In the genomic region with DNA sequence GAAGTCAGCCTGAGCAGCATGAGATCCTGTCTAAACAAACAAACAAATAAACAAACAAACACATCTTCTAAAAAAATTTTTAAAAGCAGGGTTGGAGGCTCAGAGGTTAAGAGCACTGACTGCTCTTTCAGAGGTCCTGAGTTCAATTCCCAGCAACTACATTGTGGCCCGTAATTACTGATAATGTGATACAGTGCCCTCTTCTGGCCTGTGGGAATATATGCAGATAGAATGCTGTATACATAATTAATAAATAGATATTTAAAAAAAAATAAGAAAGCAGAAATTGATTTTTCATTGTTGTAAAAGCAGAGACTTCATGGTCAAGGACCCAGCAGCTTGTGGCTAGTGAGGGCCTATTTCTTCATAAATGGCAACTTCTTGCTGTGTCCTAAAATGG, we compare ENCODE assay signal across 22 mouse cellular contexts. TPM values are rescaled to one million over a fixed set of nuclear protein-coding genes. Genes with fewer than 3 reads are reported as not detected.
DNase-seq lines count a peak whose midpoint lies in the region; ATAC-seq and TF ChIP-seq lines count a peak whose summit lies in the region.
"Had no signal": no experiment of that assay in that cellular context is flagged by ENCODE, and none has a peak within 500 bp of the region (broad histone marks: within the 10 kb centered on the region; RNA-seq: fewer than 3 reads in every experiment).

No protein-coding gene starts in this region.

- H3K36me3 ChIP-seq in heart, embryonic 10.5 days = no peaks in the 10 kb centered on the region
- H3K36me3 ChIP-seq in CH12.LX (replicated peaks in 1 of 2; ENCODE audit: control insufficient read depth in 1 of 2, insufficient read depth in 1 of 2, low read length in 1 of 2) = no peaks in the 10 kb centered on the region
- H3K36me3 ChIP-seq in stomach, postnatal 0 days (ENCODE audit: control insufficient read depth, insufficient read depth, low read length) = no peaks in the 10 kb centered on the region
- H3K36me3 ChIP-seq: embryonic facial prominence, embryonic 13.5 days; forebrain, embryonic 12.5 days; heart, embryonic 13.5 days; hindbrain, embryonic 12.5 days had no signal

- H3K4me1 ChIP-seq in heart, embryonic 10.5 days = no peaks in the 10 kb centered on the region
- H3K4me1 ChIP-seq in CH12.LX (ENCODE audit: control insufficient read depth in 1 of 2, insufficient read depth in 2 of 2) = no peaks in the 10 kb centered on the region
- H3K4me1 ChIP-seq in stomach, postnatal 0 days (replicated peaks; ENCODE audit: control insufficient read depth, insufficient read depth) = no peaks in the 10 kb centered on the region
- H3K4me1 ChIP-seq: embryonic facial prominence, embryonic 13.5 days; hindbrain, embryonic 12.5 days had no signal

- TF ChIP-seq POLR2A in CH12.LX (IDR thresholded peaks at IDR 0.05; ENCODE audit: low read depth, low read length) = no peak

- H3K4me2 ChIP-seq in CH12.LX (ENCODE audit: insufficient read depth, low read depth, poor library complexity, severe bottlenecking) = no peak overlapping the region
- H3K4me2 ChIP-seq in stomach, postnatal 0 days (replicated peaks; ENCODE audit: low read depth) = no peak overlapping the region
- H3K4me2 ChIP-seq: embryonic facial prominence, embryonic 13.5 days; forebrain, embryonic 12.5 days; heart, embryonic 13.5 days; hindbrain, embryonic 12.5 days had no signal

- no peak overlapping the region for H3K9ac ChIP-seq in CH12.LX (ENCODE audit: insufficient read depth, low read depth)
- no peak overlapping the region for H3K9ac ChIP-seq in stomach, postnatal 0 days (ENCODE audit: low read length)
- H3K9ac ChIP-seq: embryonic facial prominence, embryonic 13.5 days; forebrain, embryonic 12.5 days; forebrain, postnatal 0 days; heart, embryonic 13.5 days; hindbrain, embryonic 12.5 days had no signal

- peak; percentile 11 for TF ChIP-seq RAD21 in CH12.LX (IDR thresholded peaks at IDR 0.05; ENCODE audit: low read depth, low read length)

- TF ChIP-seq CTCF in left cerebral cortex, adult 2 months (IDR thresholded peaks at IDR 0.05) = peak; percentile 5
- TF ChIP-seq CTCF in CH12.LX (conservative IDR thresholded peaks at IDR 0.05 in 1 of 2, IDR thresholded peaks at IDR 0.05 in 1 of 2; ENCODE audit: low read depth in 2 of 2, low read length in 2 of 2) = peak in 1 of 2 experiments; percentile 34; a peak in 1 of 4 replicates
- TF ChIP-seq CTCF in stomach, postnatal 0 days (IDR thresholded peaks at IDR 0.05; ENCODE audit: low read depth) = peak; percentile 24; the same call in 1 of the 2 replicates

- peaks cover 58% of the 10 kb centered on the region for H3K27me3 ChIP-seq in heart, embryonic 10.5 days (ENCODE audit: insufficient read depth, poor library complexity, severe bottlenecking)
- H3K27me3 ChIP-seq in CH12.LX (replicated peaks) = peaks cover 51% of the 10 kb centered on the region
- H3K27me3 ChIP-seq in stomach, postnatal 0 days (ENCODE audit: control insufficient read depth, insufficient read depth, low read length) = no peaks in the 10 kb centered on the region

- ATAC-seq in stomach, postnatal 0 days (ENCODE audit: low FRiP score, low TSS enrichment) = no peak
- ATAC-seq: activated CD4-positive, CD25-positive, alpha-beta regulatory T cell, adult 4 months; forebrain, postnatal 0 days; hindbrain, embryonic 16.5 days; inflammation-experienced regulatory T-cells, adult 6 months; Patski had no signal

- dilution Hi-C loops in CH12.LX (cut with MboI; ENCODE audit: extremely low pct_ligation_motif_present, extremely low pct_unique_long_range_greater_than_20kb, low sequenced_read_pairs) = no loop called here

- peak; percentile 11 for DNase-seq in heart, embryonic 10.5 days (ENCODE audit: low spot score)
- no peak for DNase-seq in heart, postnatal 36 days
- DNase-seq in left cerebral cortex, adult 2 months (ENCODE audit: extremely low spot score in 1 of 2, low spot score in 2 of 2) = no peak
- DNase-seq in left cerebral cortex, postnatal 25 days (ENCODE audit: low spot score in 2 of 2) = no peak
- peak; percentile 5 for DNase-seq in CH12.LX (ENCODE audit: extremely low read depth)
- DNase-seq in stomach, postnatal 0 days (ENCODE audit: low spot score) = no peak
- no peak for DNase-seq in frontal cortex, postnatal 10 days (ENCODE audit: low spot score in 2 of 2)
- DNase-seq: adrenal gland, postnatal 14 days; cerebellum, adult 18-20 months; cerebellum, adult 9-11 months; cerebellum, postnatal 36 days; forebrain, postnatal 0 days; heart, adult 18-20 months; heart, postnatal 4 days had no signal

- no peak for TF ChIP-seq EP300 in CH12.LX (IDR thresholded peaks at IDR 0.05; ENCODE audit: low read length)
- no peak for TF ChIP-seq EP300 in stomach, postnatal 0 days (optimal IDR thresholded peaks at IDR 0.05)

- no peaks in the 10 kb centered on the region for H3K79me2 ChIP-seq in CH12.LX (replicated peaks; ENCODE audit: control insufficient read depth, extremely low read depth, insufficient read depth, poor library complexity, severe bottlenecking)

- 70% methylated on average over 1 of the region's 1 CpGs for WGBS in heart, embryonic 10.5 days
- WGBS in stomach, postnatal 0 days = 66% methylated on average over 1 of the region's 1 CpGs

- in situ Hi-C loops in CH12.LX (cut with MboI; ENCODE audit: low pct_ligation_motif_present, low pct_unique_long_range_greater_than_20kb, low sequenced_read_pairs) = loop anchor here (25.0 kb wide), 1 partner anchor 113 kb away; a partner anchor contains a TSS

- no peak overlapping the region for H3K27ac ChIP-seq in heart, embryonic 10.5 days
- no peak overlapping the region for H3K27ac ChIP-seq in left cerebral cortex, adult 2 months
- H3K27ac ChIP-seq in CH12.LX (ENCODE audit: insufficient read depth, low read depth) = no peak overlapping the region
- H3K27ac ChIP-seq in stomach, postnatal 0 days (replicated peaks) = no peak overlapping the region
- H3K27ac ChIP-seq: embryonic facial prominence, embryonic 13.5 days; forebrain, embryonic 12.5 days; heart, embryonic 13.5 days had no signal

- H3K9me3 ChIP-seq in heart, embryonic 10.5 days = no peaks in the 10 kb centered on the region
- no peaks in the 10 kb centered on the region for H3K9me3 ChIP-seq in CH12.LX (replicated peaks; ENCODE audit: low read length)
- H3K9me3 ChIP-seq in stomach, postnatal 0 days (ENCODE audit: control insufficient read depth, low read length) = no peaks in the 10 kb centered on the region
- H3K9me3 ChIP-seq: embryonic facial prominence, embryonic 13.5 days; forebrain, embryonic 12.5 days; heart, embryonic 13.5 days; hindbrain, embryonic 12.5 days had no signal

- intact Hi-C loops in heart, postnatal 36 days (cut with DNase I) = loop anchor here (5.0 kb wide), 1 partner anchor 68 kb away; no protein-coding TSS in a partner anchor
- intact Hi-C loops in left cerebral cortex, adult 2 months (cut with DNase I) = no loop called here
- intact Hi-C loops in left cerebral cortex, postnatal 25 days (cut with DNase I) = no loop called here

- H3K4me3 ChIP-seq in heart, embryonic 10.5 days = no peak overlapping the region
- H3K4me3 ChIP-seq in left cerebral cortex, adult 2 months = no peak overlapping the region
- no peak overlapping the region for H3K4me3 ChIP-seq in CH12.LX (replicated peaks in 1 of 3; ENCODE audit: low read depth in 2 of 3, low read length in 2 of 3, poor library complexity in 1 of 3)
- H3K4me3 ChIP-seq in stomach, postnatal 0 days (ENCODE audit: low read depth, low read length) = no peak overlapping the region
- H3K4me3 ChIP-seq: embryonic facial prominence, embryonic 13.5 days; forebrain, embryonic 12.5 days; heart, embryonic 13.5 days; hindbrain, embryonic 12.5 days had no signal

TF ChIP-seq in CH12.LX, 34 proteins besides CTCF, POLR2A, EP300 and RAD21:
- TF ChIP-seq BHLHE40 (IDR thresholded peaks at IDR 0.05; ENCODE audit: low read depth, low read length) (no peak), TCF12 (IDR thresholded peaks at IDR 0.05; ENCODE audit: low read depth, low read length) (no peak), SIN3A (IDR thresholded peaks at IDR 0.05; ENCODE audit: low read length) (no peak), JUN (IDR thresholded peaks at IDR 0.05; ENCODE audit: insufficient read depth, low read depth, low read length) (no peak), MXI1 (IDR thresholded peaks at IDR 0.05; ENCODE audit: low read depth, low read length) (no peak), CHD1 (IDR thresholded peaks at IDR 0.05; ENCODE audit: low read depth, low read length) (no peak), PAX5 (IDR thresholded peaks at IDR 0.05; ENCODE audit: low read length) (no peak), SMC3 (IDR thresholded peaks at IDR 0.05; ENCODE audit: low read depth, low read length) (peak; percentile 11; the same call in 1 of the 2 replicates)

RNA-seq across cellular contexts. Expression of a gene that starts 55.2 kb away (rescaled TPM):
- 56.6 and 60.6 TPM in 2 replicates for polyA plus RNA-seq in heart, embryonic 10.5 days (2016; fragmentation: Nextera tagmentation; extraction: Ambion mirVana)
- 10 to 100 TPM; 21.4 to 23.3 TPM for total RNA-seq in heart, postnatal 36 days (2021)
- total RNA-seq in left cerebral cortex, adult 2 months (2021) = 10 to 100 TPM; 37.2 to 41.8 TPM
- 10 to 100 TPM; 35.9 to 38.6 TPM for total RNA-seq in left cerebral cortex, postnatal 25 days (2021)
- total RNA-seq in CH12.LX (2012; rRNA removed) = 22.2 and 22.6 TPM in 2 replicates
- 22.9 and 25.3 TPM in 2 replicates for total RNA-seq in CH12.LX (2014; rRNA removed)
- polyA plus RNA-seq in CH12.LX (2012; ENCODE audit: insufficient read length, low read depth) = 18.6 and 20.6 TPM in 2 replicates
- 9.3 and 9.8 TPM in 2 replicates for polyA plus RNA-seq in stomach, postnatal 0 days (2015; fragmentation: Nextera tagmentation; extraction: Ambion mirVana)

Comparison
In these comparisons a context has a peak if more than half of its experiments do, and no peak if none do; other contexts are left out.
1. DNase-seq: peak in heart, embryonic 10.5 days (single experiment) and CH12.LX (single experiment); none in heart, postnatal 36 days (0 of 2), left cerebral cortex, adult 2 months (0 of 2), left cerebral cortex, postnatal 25 days (0 of 2), stomach, postnatal 0 days (single experiment) and frontal cortex, postnatal 10 days (0 of 2).